Mouse (Mus musculus) limb, embryonic 14.5 days (tissue): ENCODE data around the gene Ubr3. TPM values are rescaled to one million over a fixed set of nuclear protein-coding genes. Genes with fewer than 3 reads are reported as not detected.

Experiments used
- ATAC-seq: fragments of 200-750 bp; cut with Nextera tagmentation; 2 replicates; pipeline ENCODE4 v1.8.0; 2017; ENCODE audit warnings: low read depth, moderate number of reproducible peaks, moderate TSS enrichment; ENCODE audit not compliant: low FRiP score
- DNase-seq: peaks from one replicate; pipeline ENCODE4 v3.0.0-alpha.2; 2015; ENCODE audit warnings: low spot score
- H3K27ac ChIP-seq: fragments of 300-500 bp; sonication (generic); replicated peaks from 2 replicates; pipeline ENCODE4 v1.5.1; 2014; ENCODE audit warnings: low read depth, mild to moderate bottlenecking, low read length, moderate library complexity, mixed read lengths
- H3K27me3 ChIP-seq: fragments of 300-500 bp; sonication (generic); 2 replicates; pipeline ENCODE4 v1.6.1; 2014; ENCODE audit warnings: low read length, mixed read lengths; ENCODE audit not compliant: control insufficient read depth, insufficient read depth
- H3K36me3 ChIP-seq: fragments of 300-500 bp; sonication (generic); 2 replicates; pipeline ENCODE4 v1.6.1; 2014; ENCODE audit warnings: mild to moderate bottlenecking, low read length, moderate library complexity, mixed read lengths; ENCODE audit not compliant: control insufficient read depth, insufficient read depth
- H3K4me1 ChIP-seq: fragments of 300-500 bp; sonication (generic); 2 replicates; pipeline ENCODE4 v1.6.1; 2014; ENCODE audit warnings: antibody characterized with exemption, low read length, mixed read lengths; ENCODE audit not compliant: control insufficient read depth, insufficient read depth
- H3K4me2 ChIP-seq: fragments of 300-500 bp; sonication (generic); replicated peaks from 2 replicates; pipeline ENCODE4 v1.6.1; 2014; ENCODE audit warnings: low read depth, mild to moderate bottlenecking, low read length, moderate library complexity; ENCODE audit not compliant: severe bottlenecking
- H3K4me3 ChIP-seq: fragments of 300-500 bp; sonication (generic); replicated peaks from 2 replicates; pipeline ENCODE4 v1.5.1; 2014; ENCODE audit warnings: low read length
- H3K9ac ChIP-seq: fragments of 300-500 bp; sonication (generic); 2 replicates; pipeline ENCODE4 v1.6.1; 2014; ENCODE audit warnings: mild to moderate bottlenecking, low read depth, low read length, moderate library complexity; ENCODE audit not compliant: severe bottlenecking
- H3K9me3 ChIP-seq: fragments of 300-500 bp; sonication (generic); 2 replicates; pipeline ENCODE4 v1.6.1; 2016; ENCODE audit warnings: low read length; ENCODE audit not compliant: control insufficient read depth
- POLR2A ChIP-seq: fragments of 200-500 bp; IDR thresholded peaks from 2 replicates; pipeline ENCODE4 v1.8.0; 2012; ENCODE audit warnings: inconsistent platforms, mild to moderate bottlenecking, moderate library complexity, borderline replicate concordance; ENCODE audit not compliant: insufficient read depth, insufficient read length; ENCODE audit errors: extremely low read depth
- WGBS: fragments of 180-500 bp; shearing (Covaris S2); extraction: QIAGEN DNeasy Blood & Tissue Kit; methylation state at CpG from one replicate; pipeline ENCODE4 v1.1.7; 2014; 5-methylcytosine and 5-hydroxymethylcytosine counted together
- polyA plus RNA-seq, 2 experiments: library from polyadenylated mRNA; depleted of rRNA in 1 of 2; stranded (reverse) in 1 of 2; unstranded in 1 of 2; fragments of >200 nt; fragmentation: Nextera tagmentation in 1 of 2; extraction: Ambion mirVana in 1 of 2; gene quantifications; 2 replicates each; pipeline versions ENCODE4 v1.2.1 to v1.2.3; 2012 to 2014

The Ubr3 gene
- polyA plus RNA-seq, 2 experiments = 21.3 to 35.0 TPM

DNA sequence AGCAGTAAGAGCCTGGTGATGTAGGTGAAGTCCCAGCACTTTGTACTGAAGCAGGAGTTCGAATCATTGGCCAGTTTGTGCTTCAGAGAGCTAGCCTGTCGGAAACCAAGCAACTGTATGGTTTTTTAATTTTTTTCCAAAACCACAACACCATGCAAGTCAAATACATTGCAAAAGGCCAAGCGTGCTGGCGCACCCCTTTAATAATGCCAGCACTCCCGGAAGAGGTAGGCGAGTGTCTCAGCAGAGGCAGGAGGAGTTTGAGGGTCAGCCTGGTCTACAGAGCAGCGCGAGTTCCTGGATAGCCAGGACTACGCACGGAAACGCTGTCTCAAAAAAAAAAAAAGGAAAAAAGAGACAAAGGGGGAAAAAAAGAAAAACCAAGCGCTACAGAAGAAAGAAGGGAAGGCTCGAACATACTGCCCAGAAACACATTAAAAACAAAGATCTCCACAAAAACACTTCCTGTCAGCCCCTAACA lies 36.0 kb upstream of the Ubr3 start:
- peak overlapping the region; percentile 97 for H3K9ac ChIP-seq
- H3K9me3 ChIP-seq = no peaks in the 10 kb centered on the region
- peak; percentile 21; the same call in 1 of the 2 replicates for ATAC-seq
- no peak for TF ChIP-seq POLR2A
- peak overlapping the region; percentile 99 for H3K4me3 ChIP-seq
- WGBS = 10% methylated on average over 13 of the region's 13 CpGs
- H3K36me3 ChIP-seq = peaks cover 8% of the 10 kb centered on the region
- peak overlapping the region; percentile 58 for H3K4me2 ChIP-seq
- H3K27me3 ChIP-seq = no peaks in the 10 kb centered on the region
- H3K4me1 ChIP-seq = 0 out of 2 replicates have a peak, but pooled peaks cover 4% of the 10 kb centered on the region
- DNase-seq = no peak
- H3K27ac ChIP-seq = peak overlapping the region; percentile 58; the same call in 1 of the 2 replicates

DNA sequence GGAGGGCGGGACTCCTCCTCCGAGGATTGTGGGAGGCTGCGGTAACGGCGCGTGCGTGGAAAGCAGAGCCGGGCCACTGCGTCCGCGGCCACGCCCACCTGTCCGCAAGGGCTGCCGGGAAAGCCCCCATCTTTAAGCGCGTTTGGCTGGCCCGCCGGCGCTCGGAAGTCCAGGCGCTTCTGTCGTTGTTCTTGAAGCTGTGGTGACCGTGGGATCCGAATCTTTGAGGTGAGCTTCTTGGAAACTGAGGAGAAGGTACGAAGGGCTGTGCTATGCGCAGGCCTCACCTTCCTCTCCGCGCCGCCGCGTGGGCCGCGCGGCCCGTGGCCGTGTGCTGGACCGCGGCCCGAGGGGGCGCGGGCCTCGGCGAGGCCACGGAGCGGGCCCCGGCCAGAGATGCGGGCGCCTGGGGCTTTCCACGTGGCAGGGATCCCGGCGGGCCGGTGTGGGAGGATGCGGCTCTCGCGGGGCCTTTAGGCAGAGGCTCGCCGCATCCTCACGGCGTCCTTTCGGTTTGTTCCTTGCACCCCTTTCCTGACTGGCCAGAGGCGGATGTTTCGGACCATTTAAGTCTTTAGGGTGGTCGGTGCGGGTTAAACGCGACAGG lies 35.5 kb upstream of the Ubr3 start, which contains the start of gene Ssb:
Ssb (plus strand) TSS at position 78 of the 607 bp plus-strand sequence.
- ATAC-seq = peak; percentile 97
- TF ChIP-seq POLR2A = peak; percentile 92; the same call in 1 of the 2 replicates
- peak; percentile 93 for DNase-seq

DNA sequence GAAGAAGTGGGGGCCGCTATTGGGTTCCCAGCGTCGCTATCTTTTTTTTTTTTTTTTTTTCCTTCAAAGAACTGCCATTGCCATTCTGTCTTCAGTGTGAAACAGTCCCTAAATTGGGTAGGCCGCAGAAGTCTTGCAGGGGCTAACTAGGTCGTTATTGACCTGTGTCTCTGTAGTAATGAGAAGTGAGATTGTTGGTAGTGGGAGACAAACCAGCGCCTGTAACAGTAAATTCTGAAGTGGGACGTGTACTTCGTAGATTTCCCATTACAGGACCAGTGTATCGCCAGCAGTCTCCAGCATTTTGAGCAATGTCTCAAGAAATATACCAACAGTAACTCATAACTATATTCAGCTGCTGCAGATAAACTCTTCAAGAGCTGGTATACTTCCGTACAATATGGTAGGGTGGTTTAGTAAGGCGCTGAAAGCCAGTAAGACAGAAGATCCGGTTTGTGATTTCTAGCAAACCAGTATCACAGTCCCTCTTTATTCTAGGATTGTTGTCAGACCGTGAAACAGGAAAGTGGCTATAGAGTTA lies 34.9 kb upstream of the Ubr3 start:
- no peak for DNase-seq
- Histone ChIP-seq H3K27ac (peak overlapping the region; percentile 90), H3K9ac (peak overlapping the region; percentile 97), H3K4me3 (peak overlapping the region; percentile 99), H3K4me1 (0 out of 2 replicates have a peak, but pooled peaks cover 4% of the 10 kb centered on the region), H3K27me3 (no peaks in the 10 kb centered on the region), H3K9me3 (no peaks in the 10 kb centered on the region), H3K36me3 (peaks cover 19% of the 10 kb centered on the region), H3K4me2 (peak overlapping the region; percentile 75)
- no peak for ATAC-seq
- 3% methylated on average over 13 of the region's 13 CpGs for WGBS
- no peak for TF ChIP-seq POLR2A

More for the DNA sequence above, 35.5 kb upstream of the Ubr3 start, which contains the start of gene Ssb:
- H3K9me3 ChIP-seq = no peaks in the 10 kb centered on the region
- peaks cover 13% of the 10 kb centered on the region for H3K36me3 ChIP-seq
- no peaks in the 10 kb centered on the region for H3K27me3 ChIP-seq
- H3K4me3 ChIP-seq = peak within 1 kb of the TSS; percentile 99
- WGBS = 1% methylated on average over 55 of the region's 66 CpGs
- H3K4me2 ChIP-seq = peak within 1 kb of the TSS; percentile 75
- H3K4me1 ChIP-seq = 0 out of 2 replicates have a peak, but pooled peaks cover 4% of the 10 kb centered on the region
- peak within 1 kb of the TSS; percentile 97 for H3K9ac ChIP-seq
- H3K27ac ChIP-seq = peak within 1 kb of the TSS; percentile 90

DNA sequence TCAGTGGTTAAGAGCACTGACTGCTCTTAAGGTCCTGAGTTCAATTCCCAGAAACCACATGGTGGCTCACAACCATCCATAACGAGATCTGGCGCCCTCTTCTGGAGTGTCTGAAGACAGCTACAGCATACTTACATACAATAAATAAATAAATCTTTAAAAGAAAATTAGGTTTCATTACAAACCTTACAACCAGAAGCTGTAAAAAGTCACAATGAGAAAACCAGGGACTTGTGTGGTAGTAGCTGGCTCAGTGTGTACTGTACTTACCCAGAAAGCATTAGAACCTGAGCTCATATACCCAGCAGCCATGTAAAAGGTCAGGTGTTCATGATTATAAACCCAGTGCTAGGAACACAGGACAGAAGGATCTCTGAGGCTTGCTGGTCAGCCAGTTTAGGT lies 13.1 kb upstream of the Ubr3 start:
- H3K4me2 ChIP-seq = no peak overlapping the region
- ATAC-seq = no peak
- H3K9me3 ChIP-seq = no peaks in the 10 kb centered on the region
- no peak overlapping the region for H3K4me3 ChIP-seq
- H3K36me3 ChIP-seq = peaks cover 5% of the 10 kb centered on the region; the same call in 1 of the 2 replicates
- DNase-seq = no peak
- H3K4me1 ChIP-seq = peaks cover 4% of the 10 kb centered on the region
- H3K9ac ChIP-seq = no peak overlapping the region
- no peak for TF ChIP-seq POLR2A
- 68% methylated on average over 2 of the region's 2 CpGs for WGBS
- H3K27ac ChIP-seq = no peak overlapping the region
- H3K27me3 ChIP-seq = no peaks in the 10 kb centered on the region

DNA sequence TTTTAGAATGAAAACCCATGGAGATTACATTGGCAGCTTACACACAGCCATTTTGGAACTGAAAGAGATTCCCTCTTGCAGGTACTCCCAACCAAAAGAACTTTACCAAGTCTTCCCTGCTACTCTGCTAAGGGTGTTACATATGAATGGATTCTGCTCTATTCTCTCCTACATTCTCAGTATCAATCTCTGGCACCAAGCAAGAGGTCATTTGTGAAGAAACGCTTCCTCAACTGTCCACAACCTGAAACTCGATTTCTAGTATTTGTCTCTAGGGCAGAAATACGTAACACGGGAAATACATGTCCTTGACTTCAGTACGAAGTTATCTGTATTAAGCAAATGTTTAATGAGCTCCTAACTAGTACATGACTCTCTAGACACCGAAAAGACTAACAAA lies 12.5 kb upstream of the Ubr3 start:
- DNase-seq = no peak
- Histone ChIP-seq H3K36me3 (peaks cover 5% of the 10 kb centered on the region; the same call in 1 of the 2 replicates), H3K9ac (peak overlapping the region; percentile 73), H3K9me3 (no peaks in the 10 kb centered on the region), H3K27me3 (no peaks in the 10 kb centered on the region), H3K4me2 (peak overlapping the region; percentile 70), H3K4me1 (peaks cover 4% of the 10 kb centered on the region), H3K27ac (0 out of 2 replicates have a peak overlapping the region, but pooled peaks have one; percentile 56), H3K4me3 (peak overlapping the region; percentile 49)
- WGBS = 56% methylated on average over 6 of the region's 6 CpGs
- TF ChIP-seq POLR2A = no peak
- no peak for ATAC-seq
